Mouse (Mus musculus) cerebellum, postnatal 4 days (tissue): ENCODE data around the gene Fam135a.
A peak's percentile ranks its signal among the peaks of the same experiment; 100 is the strongest.

Experiments
- DNase-seq, 2 experiments: peaks; one replicate each; pipeline ENCODE4 v3.0.0; 2022; ENCODE audit warnings: low spot score in 2 of 2, mixed read lengths in 1 of 2

Gene Fam135a

DNA sequence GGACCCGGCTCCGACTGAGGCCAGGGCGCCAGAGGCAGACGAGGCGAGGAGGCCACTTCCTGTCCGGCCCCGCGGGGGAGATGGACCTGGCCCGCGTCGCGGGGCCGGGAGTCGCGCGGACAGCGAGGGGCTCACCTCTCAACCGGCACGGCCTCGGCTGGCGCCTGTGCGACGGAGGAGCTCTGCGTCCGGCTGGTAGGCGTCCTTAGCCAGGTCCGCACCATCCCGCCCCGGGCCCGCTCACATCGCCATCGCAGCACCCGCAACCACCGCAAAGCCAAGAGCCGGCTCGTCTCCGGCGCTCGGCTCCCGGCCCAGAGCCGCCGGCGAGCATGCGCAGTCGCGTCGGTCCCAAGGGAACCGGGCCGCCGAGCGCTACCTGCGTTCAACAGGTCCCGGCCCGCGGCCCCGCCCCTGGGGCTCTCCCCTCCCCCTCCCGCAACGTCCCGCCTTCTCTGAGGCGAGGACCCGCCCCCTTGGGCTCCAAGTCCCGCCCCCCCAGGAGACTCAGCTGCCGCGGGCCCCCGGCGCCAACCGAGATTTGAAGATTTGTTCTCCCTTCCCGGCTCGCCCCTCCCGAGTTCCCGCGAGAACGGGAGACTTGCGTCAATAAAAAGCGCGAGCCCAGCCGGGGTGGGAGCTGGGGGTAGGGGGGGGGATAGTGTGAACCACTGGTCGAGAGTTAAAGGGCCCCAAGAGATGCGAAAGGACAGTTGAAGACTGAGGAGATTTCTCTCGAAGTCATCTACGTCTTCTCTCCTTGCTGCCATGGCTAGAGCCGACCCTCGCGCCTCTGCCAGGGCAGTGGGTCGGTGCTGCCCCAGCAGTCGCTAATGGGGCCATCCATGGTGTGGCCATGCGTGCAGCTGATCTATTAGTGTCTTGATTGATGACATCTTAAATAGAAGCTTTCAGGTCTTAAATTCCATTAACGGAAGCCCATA, at the start of gene Fam135a:
Fam135a (minus strand) TSS at position 416 of the 944 bp plus-strand sequence.
- peak; percentile 92 to 96 for DNase-seq

- no peak for DNase-seq
Observed at GRCm38 (mm10) chr1:24143504-24143903, 43.4 kb upstream of the Fam135a start.

GRCm38 (mm10) chr1:24140555-24140954, 40.4 kb upstream of the Fam135a start:
- DNase-seq, result no peak

DNA sequence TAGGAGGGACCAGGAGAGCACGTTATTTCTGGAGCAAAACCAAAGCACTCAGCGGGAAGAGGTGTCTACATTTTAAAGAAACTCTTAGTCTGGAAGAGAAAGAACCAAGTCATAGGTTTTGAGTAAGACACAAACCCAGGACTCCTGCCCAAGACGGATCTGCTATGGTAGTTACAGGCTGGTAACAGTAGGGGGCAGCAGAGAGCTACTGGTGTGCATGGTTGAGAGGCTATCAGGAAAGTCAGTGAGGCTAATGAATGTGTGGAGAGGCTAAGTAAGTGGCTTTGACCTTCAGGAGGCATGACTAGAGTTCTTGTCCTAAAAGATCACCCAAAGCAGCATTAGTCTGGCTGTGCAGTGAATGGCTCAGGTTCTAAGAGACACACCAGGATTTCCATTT, 37.0 kb upstream of the Fam135a start:
- DNase-seq, result peak; percentile 54 to 70

GRCm38 (mm10) chr1:24134792-24135191, 34.7 kb upstream of the Fam135a start:
- no peak for DNase-seq

- no peak for DNase-seq
Observed at GRCm38 (mm10) chr1:24133853-24134252, 33.7 kb upstream of the Fam135a start.

DNA sequence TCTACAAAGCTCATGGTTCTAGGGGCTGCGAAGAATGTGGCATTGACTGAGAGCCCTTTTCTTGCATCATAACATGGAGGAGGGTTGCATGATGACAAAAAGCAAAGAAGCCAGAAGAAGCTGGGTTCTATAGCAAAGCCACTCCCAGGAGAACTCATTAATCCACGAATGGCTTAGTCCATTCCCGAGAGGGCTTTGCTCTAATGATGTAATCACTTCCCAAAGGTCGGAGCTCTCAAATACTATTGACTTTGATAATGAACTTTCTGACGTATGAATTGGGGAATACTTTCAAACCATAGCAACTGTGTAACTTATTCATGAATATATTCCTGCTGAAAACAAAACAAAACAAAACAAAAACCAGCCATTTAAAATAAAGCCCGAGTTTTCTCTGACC, 27.7 kb upstream of the Fam135a start:
- DNase-seq, result no peak

DNA sequence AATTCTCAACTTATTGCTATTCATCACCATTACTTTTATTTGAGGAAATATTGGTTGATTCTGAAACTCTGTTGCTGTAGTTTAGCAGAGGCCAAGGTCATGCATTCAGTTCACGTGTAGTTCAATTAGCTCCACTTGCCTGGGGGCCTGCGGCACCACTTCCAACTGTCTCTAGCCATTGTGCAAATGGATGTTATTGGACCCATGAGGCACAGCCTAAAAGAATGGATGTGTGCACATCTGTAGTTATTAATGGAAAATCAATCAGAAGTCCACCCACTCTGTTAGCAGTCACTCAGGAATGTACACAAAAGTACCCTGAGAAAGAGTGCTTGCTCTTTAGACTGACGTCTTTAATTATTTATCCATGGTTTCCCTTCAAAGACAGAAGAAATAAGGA, 24.5 kb upstream of the Fam135a start:
- no peak for DNase-seq

- no peak for DNase-seq
Observed at GRCm38 (mm10) chr1:24122582-24122981, 22.4 kb upstream of the Fam135a start.

GRCm38 (mm10) chr1:24107971-24108773, 8.0 kb upstream of the Fam135a start:
- DNase-seq, result no peak

DNA sequence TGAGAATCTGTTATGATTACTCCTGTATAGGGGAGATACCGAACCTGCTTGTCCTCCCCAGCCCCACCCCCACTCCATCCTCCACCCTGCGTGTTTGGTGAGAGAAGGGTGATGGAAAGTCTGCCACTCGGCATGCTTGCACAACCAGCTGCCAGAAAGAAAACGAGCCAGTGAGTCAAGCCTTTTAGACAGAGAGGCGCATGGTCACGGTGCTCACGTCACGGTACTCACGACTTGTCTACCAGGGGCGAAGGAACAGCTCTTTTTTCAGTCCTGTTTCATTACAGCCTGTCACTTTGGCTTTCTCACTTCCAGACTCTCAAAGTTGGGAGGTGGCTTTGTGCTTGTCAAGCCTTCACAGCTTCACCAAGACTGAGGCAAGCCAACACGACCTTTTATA, 7.2 kb upstream of the Fam135a start:
- peak in 1 of 2 experiments; percentile 12 for DNase-seq

DNA sequence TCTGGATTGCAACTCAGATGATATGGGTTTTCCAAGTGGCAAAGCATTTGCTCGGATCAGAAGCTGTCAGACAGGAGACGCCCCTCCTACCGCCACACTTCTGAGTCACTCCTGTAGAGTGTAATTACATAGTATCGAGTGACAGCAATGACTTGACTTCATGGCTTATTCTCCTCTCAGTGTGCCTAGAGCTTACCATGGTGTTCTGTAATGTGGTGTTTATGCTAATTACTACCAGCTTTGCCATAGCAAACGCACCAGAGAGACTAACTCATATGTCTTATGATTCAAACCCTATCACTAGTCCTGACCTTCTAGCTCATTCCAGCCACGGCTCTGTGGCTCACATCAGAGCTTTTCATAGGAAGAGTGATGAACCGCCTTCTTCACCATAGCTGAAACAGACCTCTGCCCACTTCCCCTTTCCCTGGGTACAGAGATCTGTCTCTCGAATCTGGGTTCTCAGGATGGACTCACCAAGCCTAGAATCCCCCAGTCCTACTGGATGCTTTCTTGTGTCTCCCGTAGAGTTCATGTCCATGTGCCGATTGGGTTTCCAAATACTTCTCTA, 2.5 kb upstream of the Fam135a start:
- DNase-seq, result no peak

- no peak for DNase-seq
Observed at GRCm38 (mm10) chr1:24100870-24101358, 773 bp upstream of the Fam135a start.

DNA sequence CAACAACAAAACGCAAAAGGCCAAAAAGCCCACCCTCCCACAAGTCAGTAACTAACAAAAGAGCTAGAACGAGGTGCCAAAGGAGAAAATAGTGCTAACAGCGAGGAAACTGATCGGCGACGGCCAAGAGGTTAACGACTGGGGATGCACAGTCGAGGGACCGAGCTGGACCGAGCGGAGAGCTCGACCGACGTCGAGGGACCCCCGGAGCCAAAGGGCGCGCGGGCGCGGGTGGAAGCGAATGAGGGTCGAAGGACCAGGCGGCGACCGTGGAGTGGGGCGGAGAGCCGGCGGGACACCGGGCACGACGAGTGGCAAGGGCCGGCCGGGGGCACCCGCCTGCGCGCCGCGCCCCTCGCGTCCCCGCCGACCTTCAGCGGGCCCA, 608 bp downstream of the Fam135a start:
- DNase-seq, result no peak

GRCm38 (mm10) chr1:24097541-24097940, 2.6 kb downstream of the Fam135a start:
- no peak for DNase-seq

GRCm38 (mm10) chr1:24092414-24092813, 7.7 kb downstream of the Fam135a start:
- no peak for DNase-seq

DNA sequence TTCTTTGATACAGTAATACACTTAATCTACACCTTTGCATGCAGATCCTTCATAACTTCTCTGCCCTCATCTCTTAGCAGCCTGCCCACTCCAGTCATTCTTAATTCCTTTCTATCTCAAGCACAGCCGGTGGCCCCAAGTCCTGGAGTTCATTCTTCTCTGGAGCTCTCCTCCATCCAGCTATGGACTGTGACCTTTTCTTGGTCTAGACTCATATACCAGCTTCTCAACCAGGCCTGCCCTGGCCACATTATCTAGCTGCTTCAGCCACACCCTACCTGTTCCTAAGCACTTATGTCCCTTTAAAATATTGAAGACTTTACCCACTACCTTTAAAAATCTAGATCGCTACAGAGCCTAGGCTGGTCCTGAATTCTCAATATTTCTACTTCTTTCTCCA, 9.5 kb downstream of the Fam135a start:
- DNase-seq, result no peak

- DNase-seq, result no peak
Observed at GRCm38 (mm10) chr1:24090094-24090493, 10.0 kb downstream of the Fam135a start.

DNA sequence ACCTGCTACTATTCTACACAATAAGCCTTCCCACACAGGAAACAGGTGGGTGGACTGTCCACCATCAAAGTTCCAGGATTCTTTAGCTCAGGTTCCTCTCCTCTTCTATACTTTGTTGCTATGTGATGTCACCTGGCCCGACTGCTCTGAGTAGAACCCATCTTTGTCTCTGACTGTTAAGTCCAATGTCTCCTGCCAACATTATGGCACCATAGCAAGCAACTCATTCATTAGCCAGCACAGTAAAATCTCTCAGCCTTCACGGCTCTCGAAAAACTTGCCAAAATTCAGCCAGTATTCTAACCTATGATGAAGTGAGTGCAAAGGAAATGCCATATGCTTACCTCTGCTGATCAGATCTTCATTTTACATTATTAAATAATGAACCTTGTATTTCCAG, 14.0 kb downstream of the Fam135a start:
- no peak for DNase-seq

DNA sequence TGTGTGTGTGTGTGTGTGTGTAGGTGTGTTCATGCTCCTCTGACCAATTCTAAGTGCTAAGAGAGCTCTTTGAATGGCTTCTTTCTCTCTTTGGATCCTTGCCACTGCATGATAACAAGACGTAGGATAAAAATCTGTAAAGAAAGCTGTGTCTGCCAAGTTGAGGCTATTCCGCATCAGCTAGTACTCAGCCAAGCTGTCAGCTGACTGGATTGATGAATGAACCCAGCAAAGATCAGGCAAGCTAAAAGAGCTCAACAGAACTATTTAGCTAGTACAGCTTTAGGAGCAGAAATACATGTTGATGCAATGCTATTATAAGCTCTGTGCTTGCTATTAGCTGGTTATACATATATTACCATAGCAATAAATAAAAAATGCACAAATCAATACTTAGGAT, 25.7 kb downstream of the Fam135a start:
- DNase-seq, result no peak

- DNase-seq, result no peak
Observed at GRCm38 (mm10) chr1:24073386-24074248, 26.5 kb downstream of the Fam135a start.
